Mouse (Mus musculus) heart, embryonic 15.5 days (tissue): ENCODE measurements around the gene 4933402J07Rik. TPM values are rescaled to one million over a fixed set of nuclear protein-coding genes. Genes with fewer than 3 reads are reported as not detected.

ENCODE experiments used
- ATAC-seq: fragments of 200-750 bp; cut with Nextera tagmentation; replicated peaks from 2 replicates; pipeline ENCODE4 v1.8.0; 2017; ENCODE audit warnings: low read depth, moderate TSS enrichment; ENCODE audit not compliant: insufficient number of reproducible peaks, insufficient read depth, low FRiP score
- H3K27ac ChIP-seq: fragments of 300-500 bp; sonication (generic); 2 replicates; pipeline ENCODE4 v1.5.1; 2015; ENCODE audit warnings: mild to moderate bottlenecking, inconsistent platforms
- H3K27me3 ChIP-seq: fragments of 300-500 bp; sonication (generic); 2 replicates; pipeline ENCODE4 v1.6.1; 2015; ENCODE audit warnings: inconsistent platforms
- H3K36me3 ChIP-seq: fragments of 300-500 bp; sonication (generic); 2 replicates; pipeline ENCODE4 v1.6.1; 2015; ENCODE audit warnings: mild to moderate bottlenecking, inconsistent platforms
- H3K4me1 ChIP-seq: fragments of 300-500 bp; sonication (generic); replicated peaks from 2 replicates; pipeline ENCODE4 v1.6.1; 2015; ENCODE audit warnings: inconsistent platforms
- H3K4me2 ChIP-seq: fragments of 300-500 bp; sonication (generic); 2 replicates; pipeline ENCODE4 v1.6.1; 2015; ENCODE audit warnings: inconsistent platforms, mild to moderate bottlenecking, moderate library complexity
- H3K4me3 ChIP-seq: fragments of 300-500 bp; sonication (generic); 2 replicates; pipeline ENCODE4 v1.5.1; 2015; ENCODE audit warnings: mild to moderate bottlenecking, inconsistent platforms
- H3K9ac ChIP-seq: fragments of 300-500 bp; sonication (generic); 2 replicates; pipeline ENCODE4 v1.6.1; 2015; ENCODE audit warnings: mild to moderate bottlenecking, inconsistent platforms
- H3K9me3 ChIP-seq: fragments of 300-500 bp; sonication (generic); replicated peaks from 2 replicates; pipeline ENCODE4 v1.6.1; 2016; ENCODE audit warnings: inconsistent platforms
- WGBS: fragments of 180-500 bp; shearing (Covaris S2); methylation state at CpG from one replicate; pipeline ENCODE4 v1.1.7; 2015; ENCODE audit warnings: mixed read lengths; 5-methylcytosine and 5-hydroxymethylcytosine counted together
- polyA plus RNA-seq: library from polyadenylated mRNA; unstranded; fragments of >200 nt; fragmentation: Nextera tagmentation; extraction: Ambion mirVana; gene quantifications from 2 replicates; pipeline ENCODE4 v1.2.1, GENCODE M21; 2015

Gene 4933402J07Rik
- polyA plus RNA-seq: not detected in 2 replicates

DNA sequence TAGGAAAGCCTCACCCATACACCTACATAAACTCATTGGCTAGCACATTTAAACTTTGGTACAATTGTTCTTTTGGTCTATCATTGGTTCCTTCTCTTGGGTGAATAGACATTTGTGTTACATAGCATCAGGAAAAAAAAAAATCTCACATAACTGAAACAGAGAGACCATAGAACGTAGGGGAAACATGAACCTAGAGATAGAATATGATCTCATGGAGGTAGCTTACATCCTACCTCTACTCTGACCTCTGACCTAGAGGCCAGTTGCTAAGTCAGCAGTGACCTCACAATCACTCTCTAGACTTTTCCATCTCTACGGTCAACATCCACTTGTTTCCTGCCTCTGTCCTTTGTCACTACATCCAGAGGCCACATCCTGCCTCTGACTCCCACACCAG, at the start of gene 4933402J07Rik:
Gene 4933402J07Rik (plus strand): TSS at position 301 of the 400 bp plus-strand sequence.
- H3K27ac ChIP-seq: no peak within 1 kb of the TSS
- H3K4me1 ChIP-seq: no peaks in the 10 kb centered on the region
- H3K4me2 ChIP-seq: no peak within 1 kb of the TSS
- H3K27me3 ChIP-seq: no peaks in the 10 kb centered on the region
- H3K9ac ChIP-seq: no peak within 1 kb of the TSS
- H3K9me3 ChIP-seq: no peaks in the 10 kb centered on the region
- H3K36me3 ChIP-seq: no peaks in the 10 kb centered on the region
- 50% methylated on average over 2 of the region's 2 CpGs for WGBS
- H3K4me3 ChIP-seq: no peak within 1 kb of the TSS
- no peak for ATAC-seq

DNA sequence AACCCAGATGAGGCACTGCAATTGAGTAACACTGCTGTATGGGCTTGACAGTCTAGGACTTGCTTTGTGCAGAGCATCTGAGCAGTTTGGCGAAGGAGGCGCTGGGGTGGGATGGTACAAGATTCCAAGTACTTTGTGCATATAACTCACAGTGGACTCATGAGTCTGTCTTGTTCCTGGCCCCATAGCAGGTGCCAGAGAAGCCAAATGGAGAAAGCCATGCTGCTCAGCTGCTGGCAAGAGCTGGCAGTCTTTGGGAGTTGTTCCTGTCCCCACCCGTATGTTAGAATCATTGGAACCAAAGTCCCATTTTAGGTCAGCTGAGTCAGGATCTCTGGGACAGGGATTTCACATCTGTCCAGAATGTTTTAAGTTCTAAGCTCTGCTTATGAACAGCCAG, 46.5 kb upstream of the 4933402J07Rik start:
- no peak for ATAC-seq
- H3K9me3 ChIP-seq: no peaks in the 10 kb centered on the region
- H3K4me3 ChIP-seq: no peak overlapping the region
- H3K4me2 ChIP-seq: no peak overlapping the region
- H3K36me3 ChIP-seq: no peaks in the 10 kb centered on the region
- no peak overlapping the region for H3K9ac ChIP-seq
- 91% methylated on average over 3 of the region's 3 CpGs for WGBS
- H3K27ac ChIP-seq: no peak overlapping the region
- H3K27me3 ChIP-seq: no peaks in the 10 kb centered on the region
- no peaks in the 10 kb centered on the region for H3K4me1 ChIP-seq

DNA sequence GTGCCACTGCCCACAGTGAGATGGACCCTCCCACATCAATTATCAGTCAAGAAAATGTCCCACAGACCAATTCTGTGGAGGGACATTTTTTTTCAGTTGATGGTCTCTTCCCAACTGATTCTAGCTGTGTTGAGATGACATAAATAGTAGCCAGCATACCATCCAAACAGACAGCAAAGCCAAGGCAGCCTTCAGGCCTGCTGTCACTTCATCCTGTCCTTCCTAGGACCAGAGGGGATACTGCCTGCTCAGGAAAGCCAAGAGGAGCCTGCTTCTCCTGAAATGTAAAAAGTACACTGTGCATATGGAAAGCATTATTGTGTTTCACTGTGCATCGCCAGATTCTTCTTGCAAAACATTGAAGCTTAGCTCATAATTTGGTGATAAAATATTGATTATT, 38.6 kb upstream of the 4933402J07Rik start:
- Histone ChIP-seq H3K4me1 (no peaks in the 10 kb centered on the region), H3K4me3 (no peak overlapping the region), H3K9me3 (no peaks in the 10 kb centered on the region), H3K27me3 (no peaks in the 10 kb centered on the region), H3K27ac (no peak overlapping the region), H3K36me3 (no peaks in the 10 kb centered on the region), H3K4me2 (no peak overlapping the region), H3K9ac (no peak overlapping the region)
- no peak for ATAC-seq
- WGBS: 91% methylated on average over 1 of the region's 1 CpGs

- H3K4me3 ChIP-seq: no peak overlapping the region
- no peaks in the 10 kb centered on the region for H3K36me3 ChIP-seq
- no peak overlapping the region for H3K4me2 ChIP-seq
- 48% methylated on average over 4 of the region's 4 CpGs for WGBS
- H3K27me3 ChIP-seq: no peaks in the 10 kb centered on the region
- no peak overlapping the region for H3K27ac ChIP-seq
- ATAC-seq: no peak
- H3K9me3 ChIP-seq: no peaks in the 10 kb centered on the region
- no peaks in the 10 kb centered on the region for H3K4me1 ChIP-seq
- no peak overlapping the region for H3K9ac ChIP-seq
Observed at GRCm38 (mm10) chr8:87531176-87531575, 32.5 kb upstream of the 4933402J07Rik start.

DNA sequence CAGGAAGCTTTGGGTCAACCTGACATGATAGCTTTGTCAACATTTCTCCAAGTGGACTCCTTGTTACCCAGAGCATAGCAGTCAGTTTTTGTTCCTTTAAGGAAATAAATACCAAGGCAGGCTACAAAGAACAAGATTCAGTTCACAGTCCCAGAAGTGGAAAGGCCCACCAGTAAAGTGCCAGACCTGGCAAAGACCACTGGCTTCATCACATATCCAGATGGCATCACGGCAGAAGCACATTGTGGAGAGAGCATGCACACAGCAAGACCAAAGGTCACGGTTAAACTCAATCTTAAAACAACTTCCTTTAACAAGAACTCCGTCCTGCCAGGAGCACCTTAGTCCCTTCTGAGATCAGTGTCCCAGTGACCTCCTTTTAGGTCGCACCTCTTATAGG, 30.2 kb upstream of the 4933402J07Rik start:
- Histone ChIP-seq H3K9me3 (no peaks in the 10 kb centered on the region), H3K36me3 (no peaks in the 10 kb centered on the region), H3K9ac (no peak overlapping the region), H3K4me1 (no peaks in the 10 kb centered on the region), H3K27ac (no peak overlapping the region), H3K4me3 (no peak overlapping the region), H3K4me2 (no peak overlapping the region), H3K27me3 (no peaks in the 10 kb centered on the region)
- 65% methylated on average over 4 of the region's 4 CpGs for WGBS
- ATAC-seq: no peak

DNA sequence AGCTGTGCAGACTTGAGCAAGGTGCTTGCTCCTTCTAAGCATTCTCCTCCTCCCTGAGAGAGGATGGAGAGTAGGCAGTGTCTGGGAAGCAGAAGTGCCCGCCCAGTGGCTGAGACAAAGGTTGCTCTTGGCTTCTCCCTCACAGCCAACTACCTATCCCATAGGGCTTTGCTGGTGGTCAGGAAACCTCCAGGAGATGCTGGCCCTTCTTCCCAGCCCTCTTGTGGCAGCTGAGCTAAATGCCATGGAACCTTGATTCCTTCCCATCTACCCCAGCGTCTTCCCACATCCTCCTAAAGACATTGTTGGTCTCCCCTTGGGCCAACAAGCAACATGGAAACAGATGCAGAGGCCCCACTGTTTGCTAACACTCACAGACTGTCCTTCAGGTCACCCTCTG, 28.8 kb upstream of the 4933402J07Rik start:
- Histone ChIP-seq H3K9ac (no peak overlapping the region), H3K27me3 (no peaks in the 10 kb centered on the region), H3K27ac (no peak overlapping the region), H3K4me3 (no peak overlapping the region), H3K36me3 (no peaks in the 10 kb centered on the region), H3K9me3 (no peaks in the 10 kb centered on the region), H3K4me2 (no peak overlapping the region), H3K4me1 (no peaks in the 10 kb centered on the region)
- no peak for ATAC-seq
- WGBS: 33% methylated on average over 2 of the region's 2 CpGs

GRCm38 (mm10) chr8:87536615-87537329, 26.9 kb upstream of the 4933402J07Rik start:
- peak; percentile 34; the same call in 1 of the 2 replicates for ATAC-seq
- Histone ChIP-seq H3K36me3 (no peaks in the 10 kb centered on the region), H3K4me3 (no peak overlapping the region), H3K4me1 (no peaks in the 10 kb centered on the region), H3K27ac (no peak overlapping the region), H3K9me3 (no peaks in the 10 kb centered on the region), H3K27me3 (no peaks in the 10 kb centered on the region), H3K4me2 (0 out of 2 replicates have a peak overlapping the region, but pooled peaks have one; percentile 20), H3K9ac (no peak overlapping the region)
- WGBS: 7% methylated on average over 23 of the region's 23 CpGs

DNA sequence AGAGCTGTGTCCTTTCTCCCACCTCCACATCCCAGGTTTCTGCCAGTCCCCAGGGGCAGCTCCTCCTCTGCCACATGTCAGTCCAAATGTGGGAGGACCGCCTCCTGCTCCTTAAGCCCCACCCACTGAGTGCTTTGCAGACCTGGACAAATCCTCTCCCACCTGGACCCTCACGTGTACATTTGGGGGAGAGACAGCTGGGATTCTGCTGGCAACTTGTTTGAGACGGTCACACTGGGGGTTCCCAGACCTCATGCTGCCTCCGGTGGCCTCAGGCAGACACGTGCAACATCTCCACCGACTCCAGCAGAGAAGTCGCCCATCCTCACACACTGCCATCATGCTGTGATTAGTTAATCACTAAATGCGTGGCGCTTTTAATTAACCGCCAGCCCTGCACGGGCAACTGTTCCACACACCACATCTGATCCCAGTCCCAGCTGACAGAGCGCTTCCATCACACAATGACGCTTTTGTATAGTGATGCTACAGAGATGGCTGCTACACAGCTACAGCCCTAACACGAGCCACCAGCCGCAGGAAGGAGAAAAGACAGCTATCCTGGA, 23.7 kb upstream of the 4933402J07Rik start:
- Histone ChIP-seq H3K9me3 (no peaks in the 10 kb centered on the region), H3K4me2 (no peak overlapping the region), H3K4me1 (no peaks in the 10 kb centered on the region), H3K27me3 (no peaks in the 10 kb centered on the region), H3K9ac (no peak overlapping the region), H3K36me3 (no peaks in the 10 kb centered on the region), H3K4me3 (no peak overlapping the region), H3K27ac (no peak overlapping the region)
- no peak for ATAC-seq
- 23% methylated on average over 15 of the region's 15 CpGs for WGBS

DNA sequence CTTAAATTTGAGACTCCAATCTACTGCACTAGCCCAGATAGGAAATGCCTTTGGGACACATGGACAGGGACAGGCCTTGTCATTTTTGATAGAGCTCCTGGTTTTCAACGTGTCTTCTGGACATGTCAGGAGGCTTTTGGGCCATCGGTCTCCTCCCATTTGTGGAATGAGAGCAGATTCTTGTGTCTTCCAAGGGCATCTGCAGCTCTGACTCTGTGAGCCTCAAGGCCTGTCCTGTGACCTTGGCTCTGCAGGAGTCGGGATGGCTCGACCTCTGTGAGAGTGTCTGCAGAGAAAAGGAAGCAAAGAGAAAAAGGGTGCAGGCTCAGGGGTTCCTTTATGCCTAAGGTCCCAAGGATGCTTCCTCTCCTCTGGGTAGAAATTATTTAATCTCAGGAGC, 13.8 kb upstream of the 4933402J07Rik start:
- no peaks in the 10 kb centered on the region for H3K27me3 ChIP-seq

GRCm38 (mm10) chr8:87552801-87553200, 10.9 kb upstream of the 4933402J07Rik start:
- Histone ChIP-seq H3K4me3 (no peak overlapping the region), H3K36me3 (no peaks in the 10 kb centered on the region), H3K9ac (no peak overlapping the region), H3K27ac (no peak overlapping the region), H3K9me3 (no peaks in the 10 kb centered on the region), H3K4me2 (no peak overlapping the region), H3K4me1 (no peaks in the 10 kb centered on the region), H3K27me3 (no peaks in the 10 kb centered on the region)
- no peak for ATAC-seq
- WGBS: 25% methylated on average over 1 of the region's 1 CpGs

More for the DNA sequence above, 13.8 kb upstream of the 4933402J07Rik start:
- no peak overlapping the region for H3K4me3 ChIP-seq
- no peaks in the 10 kb centered on the region for H3K4me1 ChIP-seq
- H3K4me2 ChIP-seq: no peak overlapping the region
- no peak overlapping the region for H3K9ac ChIP-seq
- ATAC-seq: no peak
- 46% methylated on average over 4 of the region's 4 CpGs for WGBS
- no peak overlapping the region for H3K27ac ChIP-seq
- no peaks in the 10 kb centered on the region for H3K9me3 ChIP-seq
- no peaks in the 10 kb centered on the region for H3K36me3 ChIP-seq

DNA sequence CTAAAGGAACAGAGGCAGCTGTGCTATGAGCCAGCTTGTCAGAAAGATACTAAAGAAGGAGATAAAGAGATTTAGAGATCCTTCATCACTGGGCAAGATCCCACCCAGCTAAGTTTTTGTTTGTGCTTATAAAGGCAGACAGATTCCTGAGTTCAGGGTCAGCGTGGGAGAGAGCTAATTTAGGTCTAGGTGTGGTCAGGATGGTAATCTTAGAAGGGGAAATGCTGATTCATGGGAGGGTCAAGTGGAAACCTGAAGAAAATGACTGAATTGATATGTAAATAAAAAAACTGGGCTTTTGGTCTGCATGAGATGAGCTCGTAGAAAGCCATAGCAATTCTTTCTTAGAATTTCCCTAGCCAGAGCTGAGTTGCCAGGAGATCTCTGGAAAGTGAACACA, 2.9 kb upstream of the 4933402J07Rik start:
- 50% methylated on average over 2 of the region's 2 CpGs for WGBS
- H3K4me3 ChIP-seq: no peak overlapping the region
- H3K9me3 ChIP-seq: no peaks in the 10 kb centered on the region
- no peak for ATAC-seq
- H3K27ac ChIP-seq: no peak overlapping the region
- H3K36me3 ChIP-seq: no peaks in the 10 kb centered on the region
- no peak overlapping the region for H3K4me2 ChIP-seq
- no peaks in the 10 kb centered on the region for H3K27me3 ChIP-seq
- H3K9ac ChIP-seq: no peak overlapping the region
- H3K4me1 ChIP-seq: no peaks in the 10 kb centered on the region

DNA sequence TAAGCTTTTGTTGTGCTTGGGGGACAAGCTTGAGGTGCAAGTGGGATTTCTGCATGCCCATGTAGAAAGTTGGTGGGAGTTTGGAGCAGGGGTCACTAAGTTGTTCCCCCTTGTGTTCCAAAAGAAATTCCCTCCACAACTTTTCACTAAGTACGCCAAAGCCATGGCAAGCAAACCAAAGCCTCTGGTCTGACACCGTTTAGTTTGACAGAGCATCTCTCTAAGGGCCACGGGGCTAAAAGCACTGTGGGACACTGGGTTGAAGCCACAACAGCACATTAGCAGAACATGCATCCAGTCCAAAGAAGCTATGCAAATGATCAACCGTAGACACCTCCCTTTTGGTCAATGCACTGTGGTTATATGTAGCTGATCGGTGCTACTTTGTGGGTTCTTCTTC, 5.5 kb downstream of the 4933402J07Rik start:
- ATAC-seq: no peak
- no peaks in the 10 kb centered on the region for H3K9me3 ChIP-seq
- no peak overlapping the region for H3K4me2 ChIP-seq
- no peak overlapping the region for H3K4me3 ChIP-seq
- no peak overlapping the region for H3K9ac ChIP-seq
- H3K27me3 ChIP-seq: no peaks in the 10 kb centered on the region
- no peak overlapping the region for H3K27ac ChIP-seq
- 82% methylated on average over 5 of the region's 5 CpGs for WGBS
- H3K4me1 ChIP-seq: 0 out of 2 replicates have a peak, but pooled peaks cover 5% of the 10 kb centered on the region
- no peaks in the 10 kb centered on the region for H3K36me3 ChIP-seq
